Mouse (Mus musculus) hindbrain, embryonic 11.5 days (tissue): ENCODE measurements around the gene Ufd1. TPM values are rescaled to one million over a fixed set of nuclear protein-coding genes. Genes with fewer than 3 reads are reported as not detected.

Source experiments
- ATAC-seq: fragments of 200-750 bp; cut with Nextera tagmentation; 2 replicates; pipeline ENCODE4 v1.8.0; 2017; ENCODE audit warnings: mild to moderate bottlenecking, moderate TSS enrichment, moderate library complexity; ENCODE audit not compliant: low FRiP score
- DNase-seq: peaks from one replicate; pipeline ENCODE4 v3.0.0-alpha.2; 2015; ENCODE audit warnings: low spot score
- H3K27ac ChIP-seq: fragments of 300-500 bp; sonication (generic); 2 replicates; pipeline ENCODE4 v1.5.1; 2014; ENCODE audit warnings: mild to moderate bottlenecking, low read depth, low read length
- H3K27me3 ChIP-seq: fragments of 300-500 bp; sonication (generic); 2 replicates; pipeline ENCODE4 v1.6.1; 2014; ENCODE audit warnings: mild to moderate bottlenecking, low read length, moderate library complexity, mixed read lengths; ENCODE audit not compliant: control insufficient read depth, insufficient read depth
- H3K36me3 ChIP-seq: fragments of 300-500 bp; sonication (generic); 2 replicates; pipeline ENCODE4 v1.6.1; 2014; ENCODE audit warnings: mild to moderate bottlenecking, low read length, moderate library complexity, mixed read lengths; ENCODE audit not compliant: control insufficient read depth, insufficient read depth
- H3K4me1 ChIP-seq: fragments of 300-500 bp; sonication (generic); replicated peaks from 2 replicates; pipeline ENCODE4 v1.6.1; 2014; ENCODE audit warnings: low read length, mixed read lengths; ENCODE audit not compliant: control insufficient read depth, insufficient read depth
- H3K4me2 ChIP-seq: fragments of 300-500 bp; sonication (generic); replicated peaks from 2 replicates; pipeline ENCODE4 v1.6.1; 2014; ENCODE audit warnings: mild to moderate bottlenecking, low read depth, low read length
- H3K4me3 ChIP-seq: fragments of 300-500 bp; sonication (generic); 2 replicates; pipeline ENCODE4 v1.5.1; 2014; ENCODE audit warnings: low read depth, low read length
- H3K9ac ChIP-seq: fragments of 300-500 bp; sonication (generic); 2 replicates; pipeline ENCODE4 v1.6.1; 2014; ENCODE audit warnings: low read depth, low read length
- H3K9me3 ChIP-seq: fragments of 300-500 bp; sonication (generic); 2 replicates; pipeline ENCODE4 v1.6.1; 2016; ENCODE audit warnings: low read length; ENCODE audit not compliant: control insufficient read depth
- whole genome bisulfite sequencing: fragments of 180-500 bp; shearing (Covaris S2); extraction: QIAGEN DNeasy Blood & Tissue Kit; methylation state at CpG from one replicate; pipeline ENCODE4 v1.1.7; 2014; 5-methylcytosine and 5-hydroxymethylcytosine counted together
- polyA plus RNA-seq: library from polyadenylated mRNA; unstranded; fragments of >200 nt; fragmentation: Nextera tagmentation; extraction: Ambion mirVana; gene quantifications from 2 replicates; pipeline ENCODE4 v1.2.1, GENCODE M21; 2014

Ufd1 gene
- 89.0 and 96.1 TPM in 2 replicates for polyA plus RNA-seq

- Histone ChIP-seq H3K4me3 (peak within 1 kb of the TSS; percentile 84), H3K4me1 (no peaks in the 10 kb centered on the region; the same call in 1 of the 2 replicates), H3K4me2 (peak within 1 kb of the TSS; percentile 77), H3K27me3 (no peaks in the 10 kb centered on the region), H3K9ac (peak within 1 kb of the TSS; percentile 80), H3K27ac (peak within 1 kb of the TSS; percentile 61), H3K36me3 (0 out of 2 replicates have a peak, but pooled peaks cover 3% of the 10 kb centered on the region), H3K9me3 (no peaks in the 10 kb centered on the region)
- peak; percentile 92 for DNase-seq
- peak; percentile 96 for ATAC-seq
- WGBS: under 1% methylated on average over 42 of the region's 42 CpGs
These were observed at the start of gene Ufd1, which contains the start of gene Cdc45 for GRCm38 (mm10) chr16:18811468-18812384. Gene Ufd1, plus strand, starts transcription at chr16:18811779. Gene Cdc45, minus strand, starts transcription at chr16:18811987.

GRCm38 (mm10) chr16:18762960-18763359 lies 48.6 kb upstream of the Ufd1 start:
- no peaks in the 10 kb centered on the region for H3K36me3 ChIP-seq
- 81% methylated on average over 3 of the region's 3 CpGs for WGBS
- H3K27me3 ChIP-seq: no peaks in the 10 kb centered on the region
- H3K4me3 ChIP-seq: no peak overlapping the region
- DNase-seq (no peak), ATAC-seq (no peak)
- no peak overlapping the region for H3K9ac ChIP-seq
- H3K9me3 ChIP-seq: no peaks in the 10 kb centered on the region
- no peak overlapping the region for H3K27ac ChIP-seq
- H3K4me2 ChIP-seq: no peak overlapping the region
- no peaks in the 10 kb centered on the region for H3K4me1 ChIP-seq

GRCm38 (mm10) chr16:18766390-18766789 lies 45.2 kb upstream of the Ufd1 start:
- ATAC-seq (no peak), DNase-seq (no peak)
- no peak overlapping the region for H3K4me3 ChIP-seq
- H3K9ac ChIP-seq: no peak overlapping the region
- H3K27me3 ChIP-seq: no peaks in the 10 kb centered on the region
- H3K36me3 ChIP-seq: no peaks in the 10 kb centered on the region
- WGBS: 77% methylated on average over 4 of the region's 4 CpGs
- no peak overlapping the region for H3K27ac ChIP-seq
- no peaks in the 10 kb centered on the region for H3K4me1 ChIP-seq
- no peak overlapping the region for H3K4me2 ChIP-seq
- no peaks in the 10 kb centered on the region for H3K9me3 ChIP-seq

GRCm38 (mm10) chr16:18769501-18769900 lies 42.1 kb upstream of the Ufd1 start:
- Histone ChIP-seq H3K36me3 (no peaks in the 10 kb centered on the region), H3K27ac (no peak overlapping the region), H3K4me1 (no peaks in the 10 kb centered on the region), H3K9ac (no peak overlapping the region), H3K27me3 (no peaks in the 10 kb centered on the region), H3K4me2 (no peak overlapping the region), H3K9me3 (no peaks in the 10 kb centered on the region), H3K4me3 (no peak overlapping the region)
- DNase-seq (no peak), ATAC-seq (no peak)
- 58% methylated on average over 1 of the region's 1 CpGs for WGBS

- 18% methylated on average over 2 of the region's 2 CpGs for WGBS
- no peak overlapping the region for H3K27ac ChIP-seq
- H3K4me3 ChIP-seq: no peak overlapping the region
- ATAC-seq (no peak), DNase-seq (peak; percentile 18)
- H3K4me2 ChIP-seq: no peak overlapping the region
- H3K9me3 ChIP-seq: no peaks in the 10 kb centered on the region
- no peaks in the 10 kb centered on the region for H3K36me3 ChIP-seq
- no peak overlapping the region for H3K9ac ChIP-seq
- peaks cover 37% of the 10 kb centered on the region for H3K27me3 ChIP-seq
- peaks cover 5% of the 10 kb centered on the region; the same call in 1 of the 2 replicates for H3K4me1 ChIP-seq
These were observed 37.6 kb upstream of the Ufd1 start for GRCm38 (mm10) chr16:18773936-18774335.

- H3K36me3 ChIP-seq: no peaks in the 10 kb centered on the region
- peaks cover 40% of the 10 kb centered on the region for H3K27me3 ChIP-seq
- no peak overlapping the region for H3K9ac ChIP-seq
- no peak overlapping the region for H3K4me2 ChIP-seq
- H3K27ac ChIP-seq: no peak overlapping the region
- DNase-seq (peak; percentile 18), ATAC-seq (peak; percentile 27; the same call in 1 of the 2 replicates)
- H3K9me3 ChIP-seq: no peaks in the 10 kb centered on the region
- H3K4me3 ChIP-seq: no peak overlapping the region
- H3K4me1 ChIP-seq: peaks cover 5% of the 10 kb centered on the region; the same call in 1 of the 2 replicates
- 18% methylated on average over 18 of the region's 18 CpGs for WGBS
These were observed 35.7 kb upstream of the Ufd1 start for GRCm38 (mm10) chr16:18775621-18776555.

- Histone ChIP-seq H3K27me3 (peaks cover 40% of the 10 kb centered on the region), H3K36me3 (no peaks in the 10 kb centered on the region), H3K9me3 (no peaks in the 10 kb centered on the region), H3K4me3 (peak within 1 kb of the TSS; percentile 40), H3K4me2 (peak within 1 kb of the TSS; percentile 60), H3K4me1 (peaks cover 5% of the 10 kb centered on the region; the same call in 1 of the 2 replicates), H3K27ac (no peak within 1 kb of the TSS), H3K9ac (peak within 1 kb of the TSS; percentile 47)
- ATAC-seq (peak; percentile 17; the same call in 1 of the 2 replicates), DNase-seq (peak; percentile 46)
- 3% methylated on average over 19 of the region's 19 CpGs for WGBS
These were observed 35.0 kb upstream of the Ufd1 start, which contains the start of gene Cldn5 for GRCm38 (mm10) chr16:18776556-18777100. Gene Cldn5, plus strand, starts transcription at chr16:18776847.
